Mouse (Mus musculus): ENCODE data around the gene Gm20388.

Gm20388 gene

GRCm38 (mm10) chr8:122717869-122718509 is 2807.3 kb downstream of the Gm20388 start:
- DNase-seq (ENCODE audit: extremely low spot score, low spot score), result no peak

- no peak for DNase-seq (ENCODE audit: extremely low spot score, low spot score)
These were observed 2808.3 kb downstream of the Gm20388 start for GRCm38 (mm10) chr8:122718711-122719499.

GRCm38 (mm10) chr8:122719500-122720065 is 2808.9 kb downstream of the Gm20388 start:
- DNase-seq (ENCODE audit: extremely low spot score, low spot score), result no peak

DNA sequence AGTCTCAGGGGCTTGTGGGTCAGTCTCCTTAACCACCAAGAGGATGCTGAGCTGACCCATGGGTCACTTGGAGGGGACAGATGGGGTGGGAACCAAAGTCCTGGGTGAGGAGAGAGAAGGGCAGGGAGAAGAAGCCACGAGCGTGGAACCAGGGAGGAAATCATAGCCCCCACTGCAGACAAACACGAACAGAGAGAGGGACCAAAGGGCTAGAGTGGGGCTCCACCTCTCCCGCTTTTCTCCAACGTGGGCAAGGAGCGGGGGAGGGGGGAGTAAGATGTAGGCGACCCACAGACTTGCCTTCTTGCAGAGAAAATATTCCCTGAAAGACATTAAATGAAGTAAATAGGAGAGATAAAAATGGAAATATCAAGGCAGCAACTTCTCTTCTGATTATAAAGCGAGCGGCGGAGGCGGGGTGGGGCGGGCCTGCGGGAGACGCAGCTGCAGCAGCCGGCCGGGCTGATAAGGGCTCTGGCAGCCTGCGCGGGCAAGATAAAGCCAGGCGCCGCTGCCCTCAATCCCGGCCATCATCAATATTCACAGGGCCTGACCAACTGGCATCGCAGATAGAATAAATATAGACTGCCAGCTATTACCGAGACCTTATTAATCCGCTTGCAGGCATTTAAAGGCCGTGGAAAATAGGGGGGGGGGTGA is 2809.6 kb downstream of the Gm20388 start:
- no peak for DNase-seq (ENCODE audit: extremely low spot score, low spot score)

- DNase-seq (ENCODE audit: extremely low spot score, low spot score), result no peak
These were observed 2810.4 kb downstream of the Gm20388 start for GRCm38 (mm10) chr8:122720811-122721640.

- DNase-seq (ENCODE audit: extremely low spot score, low spot score), result no peak
These were observed 2814.5 kb downstream of the Gm20388 start for GRCm38 (mm10) chr8:122725187-122725586.

GRCm38 (mm10) chr8:122726789-122727188 is 2816.1 kb downstream of the Gm20388 start:
- no peak for DNase-seq (ENCODE audit: extremely low spot score, low spot score)

GRCm38 (mm10) chr8:122727412-122727811 is 2816.8 kb downstream of the Gm20388 start:
- no peak for DNase-seq (ENCODE audit: extremely low spot score, low spot score)

- no peak for DNase-seq (ENCODE audit: extremely low spot score, low spot score)
These were observed 2818.0 kb downstream of the Gm20388 start for GRCm38 (mm10) chr8:122728630-122729029.

- DNase-seq (ENCODE audit: extremely low spot score, low spot score), result no peak
These were observed 2824.5 kb downstream of the Gm20388 start for GRCm38 (mm10) chr8:122735110-122735509.

GRCm38 (mm10) chr8:122735542-122736473 is 2825.2 kb downstream of the Gm20388 start:
- no peak for DNase-seq (ENCODE audit: extremely low spot score, low spot score)

DNA sequence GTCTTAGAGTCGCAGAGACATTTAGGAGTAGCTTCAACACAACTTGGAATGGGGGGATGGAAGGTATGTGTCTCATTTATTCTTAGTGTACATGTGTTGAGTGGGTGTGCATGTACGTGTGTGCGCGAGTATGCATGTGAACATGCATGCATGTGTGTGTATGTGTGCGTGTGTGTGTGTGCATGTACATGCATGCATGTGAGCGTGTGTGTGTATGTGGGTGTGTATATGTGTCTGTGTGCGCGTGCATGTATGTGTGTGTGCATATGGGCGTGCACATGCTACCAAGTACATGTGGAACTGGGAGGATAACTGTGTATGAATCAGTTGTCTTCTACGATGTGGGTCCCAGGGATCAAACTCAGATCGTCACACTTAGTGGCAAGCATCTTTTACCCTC is 2826.0 kb downstream of the Gm20388 start:
- no peak for DNase-seq (ENCODE audit: extremely low spot score, low spot score)

GRCm38 (mm10) chr8:122737071-122737470 is 2826.4 kb downstream of the Gm20388 start:
- no peak for DNase-seq (ENCODE audit: extremely low spot score, low spot score)

DNA sequence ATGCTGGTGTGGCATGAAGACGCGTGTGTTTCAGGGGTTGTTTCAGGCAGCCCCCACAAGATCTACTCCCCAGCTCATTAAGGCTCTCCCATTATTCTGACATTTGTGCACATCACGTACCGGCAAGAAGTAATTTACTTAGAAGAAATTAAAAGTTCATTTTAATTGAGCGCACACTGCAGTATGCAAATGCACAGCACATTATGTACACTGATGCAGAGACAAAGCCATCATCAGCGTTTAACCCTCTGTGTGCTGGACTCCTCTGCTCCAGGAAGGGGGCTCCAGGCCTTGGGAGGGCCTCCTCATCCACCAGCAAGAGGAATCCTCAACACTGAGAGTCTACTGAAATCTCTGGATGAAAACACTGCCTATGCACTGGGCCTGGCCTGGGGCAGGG is 2827.2 kb downstream of the Gm20388 start:
- DNase-seq (ENCODE audit: extremely low spot score, low spot score), result no peak

GRCm38 (mm10) chr8:122739102-122739725 is 2828.6 kb downstream of the Gm20388 start:
- peak; percentile 40 for DNase-seq (ENCODE audit: extremely low spot score, low spot score)

DNA sequence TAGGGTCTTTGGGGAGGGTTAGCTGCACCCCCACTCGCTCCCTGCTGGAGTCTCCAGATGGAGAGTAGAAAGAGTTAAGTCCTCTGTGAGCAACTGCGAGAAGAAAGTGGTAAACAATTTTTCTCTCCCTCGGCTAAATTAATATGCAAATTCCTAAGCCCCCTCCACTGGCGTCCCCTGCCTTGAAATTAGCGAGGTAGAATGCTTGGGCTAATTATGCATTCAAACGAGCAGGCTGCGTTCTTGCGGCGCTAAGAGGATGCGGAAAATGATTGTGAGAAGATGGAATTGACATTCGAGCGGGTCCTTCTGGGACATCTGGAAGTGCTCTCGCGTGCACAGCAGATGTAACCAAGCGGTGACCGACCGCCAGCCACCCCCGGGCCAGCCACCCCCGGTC is 2831.8 kb downstream of the Gm20388 start:
- no peak for DNase-seq (ENCODE audit: extremely low spot score, low spot score)

- no peak for DNase-seq (ENCODE audit: extremely low spot score, low spot score)
These were observed 2834.5 kb downstream of the Gm20388 start for GRCm38 (mm10) chr8:122745022-122745749.

- DNase-seq (ENCODE audit: extremely low spot score, low spot score), result peak; percentile 42
These were observed 2835.2 kb downstream of the Gm20388 start for GRCm38 (mm10) chr8:122745750-122746275.

GRCm38 (mm10) chr8:122746439-122746838 is 2835.8 kb downstream of the Gm20388 start:
- DNase-seq (ENCODE audit: extremely low spot score, low spot score), result no peak
